Mouse (Mus musculus) brain, embryonic 18.5 days (tissue): ENCODE measurements at regions not wholly inside any gene's neighbourhood (a gene's known extent, or its start where the extent isn't known, plus 50 kb on each side); places are given as distances from the start of the nearest gene placed in this dataset.
A peak's percentile ranks its signal among the peaks of the same experiment; 100 is the strongest.

Experiments used
- DNase-seq: peaks from one replicate; pipeline ENCODE4 v3.0.0-alpha.2; 2012; ENCODE audit warnings: low read depth, low spot score

- no peak for DNase-seq
These were observed 1056.7 kb upstream of the Cdh7 start for GRCm38 (mm10) chr1:108925563-108925962.

- DNase-seq = no peak
These were observed 1047.9 kb upstream of the Cdh7 start for GRCm38 (mm10) chr1:108934350-108934749.

GRCm38 (mm10) chr1:108974866-108975265 lies 1007.4 kb upstream of the Cdh7 start:
- peak; percentile 24 for DNase-seq

DNA sequence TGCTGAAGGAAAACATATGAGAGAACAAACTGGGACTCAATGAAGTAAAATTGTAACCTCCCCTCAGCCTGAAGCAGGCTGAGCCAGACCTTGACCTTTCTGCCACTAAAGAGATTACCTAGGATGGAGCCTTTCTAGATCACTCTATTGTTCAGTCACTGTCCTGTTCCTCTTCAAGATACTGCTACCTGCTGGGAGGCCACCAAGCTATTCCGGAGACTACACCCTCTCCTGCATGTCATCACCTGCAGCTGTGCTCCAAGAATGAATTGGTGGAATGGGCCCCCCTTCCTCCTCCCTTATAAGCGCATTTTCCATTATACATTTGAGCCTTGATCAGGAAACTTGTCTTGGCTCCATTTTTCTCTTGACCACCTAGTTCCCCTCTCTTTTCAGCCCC lies 987.6 kb upstream of the Cdh7 start:
- DNase-seq = no peak
